Mouse (Mus musculus) adrenal gland, postnatal 25 days (tissue): ENCODE results near the gene Irx1. TPM values are rescaled to one million over a fixed set of nuclear protein-coding genes. Genes with fewer than 3 reads are reported as not detected.

Experiments
- DNase-seq: peaks from one replicate; pipeline ENCODE4 v3.0.0; 2021; ENCODE audit warnings: mixed read lengths
- total RNA-seq: library from RNA; stranded (reverse); gene quantifications from 2 replicates; pipeline ENCODE4 v1.2.3, GENCODE M21; 2021

Gene Irx1
- total RNA-seq, 1 experiment from 2014 or later: not detected

DNA sequence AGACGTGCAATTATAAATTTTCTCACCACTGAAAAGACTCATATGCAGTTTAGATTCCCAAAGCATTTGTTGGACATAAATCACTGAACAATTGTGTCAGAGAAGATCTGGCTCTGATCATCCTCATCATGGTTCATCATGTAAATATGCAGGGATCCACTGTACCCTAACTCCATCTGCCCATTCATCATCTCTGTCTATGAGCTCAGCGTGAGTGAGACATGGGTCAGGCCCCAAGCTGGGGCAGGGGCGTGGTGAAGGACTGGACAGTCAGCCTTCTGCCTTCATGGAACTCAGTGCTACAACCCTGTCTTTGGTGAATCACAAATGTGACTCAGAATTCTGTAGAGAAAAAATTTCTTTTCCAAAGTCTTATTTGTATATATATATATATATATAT, 53.2 kb downstream of the Irx1 start:
- no peak for DNase-seq
